Mouse (Mus musculus) left cerebral cortex, postnatal 25 days (tissue): ENCODE measurements around the gene Lrfn2. TPM values are rescaled to one million over a fixed set of nuclear protein-coding genes. Genes with fewer than 3 reads are reported as not detected.

ENCODE experiments used
- DNase-seq, 2 experiments: peaks; one replicate each; pipeline ENCODE4 v3.0.0; 2022; ENCODE audit warnings: low spot score in 2 of 2, mixed read lengths in 1 of 2
- intact Hi-C: fragments of 180-260 bp; cut with DNase I; formaldehyde crosslinking; loops from one replicate; pipeline ENCODE4 v1.15.1; 2025
- total RNA-seq, 2 experiments: library from RNA; stranded (reverse); gene quantifications; 2 replicates each; pipeline ENCODE4 v1.2.3; 2021

The Lrfn2 gene
- 10 to 100 TPM; 36.0 to 40.9 TPM for total RNA-seq

GRCm38 (mm10) chr17:48931621-48932405 lies at the start of gene Lrfn2:
Gene Lrfn2, plus strand, starts transcription at chr17:48932379.
- peak; percentile 91 for DNase-seq
- intact Hi-C loops: loop anchor here (1.0 to 10.0 kb wide), 6 partner anchors 80 to 963 kb away; no protein-coding TSS in a partner anchor

- intact Hi-C loops: loop anchor here (5.0 kb wide), 1 partner anchor 85 kb away; no protein-coding TSS in a partner anchor
These were observed 44.5 kb upstream of the Lrfn2 start for GRCm38 (mm10) chr17:48887472-48888385.

GRCm38 (mm10) chr17:48905286-48906040 lies 26.7 kb upstream of the Lrfn2 start:
- intact Hi-C loops: no loop called here
- no peak for DNase-seq

More at GRCm38 (mm10) chr17:48887472-48888385, 44.5 kb upstream of the Lrfn2 start:
- DNase-seq: peak; percentile 69 to 96

- no peak for DNase-seq
- intact Hi-C loops: no loop called here
These were observed 18.7 kb upstream of the Lrfn2 start for GRCm38 (mm10) chr17:48913437-48913836.

GRCm38 (mm10) chr17:48917411-48917810 lies 14.8 kb upstream of the Lrfn2 start:
- intact Hi-C loops: no loop called here
- DNase-seq: no peak

- no peak for DNase-seq
- intact Hi-C loops: no loop called here
These were observed 13.7 kb upstream of the Lrfn2 start for GRCm38 (mm10) chr17:48918458-48918857.

GRCm38 (mm10) chr17:48922905-48923304 lies 9.3 kb upstream of the Lrfn2 start:
- intact Hi-C loops: loop anchor here (2.0 to 5.0 kb wide), 2 partner anchors 126 to 378 kb away; no protein-coding TSS in a partner anchor
- DNase-seq: peak in 1 of 2 experiments; percentile 84

GRCm38 (mm10) chr17:48925426-48925825 lies 6.8 kb upstream of the Lrfn2 start:
- no peak for DNase-seq
- intact Hi-C loops: no loop called here

GRCm38 (mm10) chr17:48930994-48931393 lies 1.2 kb upstream of the Lrfn2 start:
- peak in 1 of 2 experiments; percentile 40 for DNase-seq
- intact Hi-C loops: loop anchor here (5.0 to 10.0 kb wide), 4 partner anchors 81 to 964 kb away; no protein-coding TSS in a partner anchor

GRCm38 (mm10) chr17:48932406-48932906 lies 277 bp downstream of the Lrfn2 start:
- peak; percentile 41 to 66 for DNase-seq
- intact Hi-C loops: loop anchor here (1.0 to 10.0 kb wide), 6 partner anchors 80 to 962 kb away; no protein-coding TSS in a partner anchor

GRCm38 (mm10) chr17:48932916-48933315 lies 737 bp downstream of the Lrfn2 start:
- peak in 1 of 2 experiments; percentile 33 for DNase-seq
- intact Hi-C loops: loop anchor here (1.0 to 10.0 kb wide), 7 partner anchors 43 to 962 kb away; no protein-coding TSS in a partner anchor

- DNase-seq: no peak
- intact Hi-C loops: loop anchor here (10.0 kb wide), 1 partner anchor 960 kb away; no protein-coding TSS in a partner anchor
These were observed 3.0 kb downstream of the Lrfn2 start for GRCm38 (mm10) chr17:48935201-48935600.

GRCm38 (mm10) chr17:48936445-48937141 lies 4.4 kb downstream of the Lrfn2 start:
- intact Hi-C loops: loop anchor here (10.0 kb wide), 1 partner anchor 958 kb away; no protein-coding TSS in a partner anchor
- DNase-seq: peak; percentile 41 to 60

- intact Hi-C loops: loop anchor here (10.0 kb wide), 1 partner anchor 956 kb away; no protein-coding TSS in a partner anchor
- DNase-seq: no peak
These were observed 6.6 kb downstream of the Lrfn2 start for GRCm38 (mm10) chr17:48938711-48939220.

GRCm38 (mm10) chr17:48946315-48946714 lies 14.1 kb downstream of the Lrfn2 start:
- intact Hi-C loops: no loop called here
- no peak for DNase-seq

GRCm38 (mm10) chr17:48946765-48947164 lies 14.6 kb downstream of the Lrfn2 start:
- DNase-seq: no peak
- intact Hi-C loops: no loop called here

- intact Hi-C loops: no loop called here
- DNase-seq: no peak
These were observed 19.1 kb downstream of the Lrfn2 start for GRCm38 (mm10) chr17:48951250-48951649.
